Mouse (Mus musculus) embryonic fibroblast, embryonic 13.5 days (primary cell): ENCODE measurements around the gene Rbm20. TPM values are rescaled to one million over a fixed set of nuclear protein-coding genes. Genes with fewer than 3 reads are reported as not detected.

ENCODE experiments used
- H3K27ac ChIP-seq: 2 replicates; pipeline ENCODE4 v1.5.1; 2012; ENCODE audit warnings: low read length, control low read depth, inconsistent platforms; ENCODE audit not compliant: insufficient read depth
- H3K4me1 ChIP-seq: 2 replicates; pipeline ENCODE4 v1.6.1; 2011; ENCODE audit warnings: low read length; ENCODE audit not compliant: control insufficient read depth, insufficient read depth
- H3K4me3 ChIP-seq: 2 replicates; pipeline ENCODE4 v1.5.1; 2011; ENCODE audit warnings: mild to moderate bottlenecking, control low read depth, low read length; ENCODE audit not compliant: insufficient read depth
- CTCF ChIP-seq: IDR thresholded peaks from 2 replicates; pipeline ENCODE4 v1.5.1; 2011; ENCODE audit warnings: mild to moderate bottlenecking, control low read depth, low read length, moderate library complexity, borderline replicate concordance; ENCODE audit not compliant: insufficient read depth
- POLR2A ChIP-seq: IDR thresholded peaks from 2 replicates; pipeline ENCODE4 v1.6.1; 2011; ENCODE audit warnings: low read depth, mild to moderate bottlenecking, control low read depth, low read length, moderate library complexity
- polyA plus RNA-seq: library from polyadenylated mRNA; stranded (reverse); fragments of >200 nt; gene quantifications from 2 replicates; pipeline ENCODE4 v1.2.4, GENCODE M21; 2011; ENCODE audit warnings: low read depth; ENCODE audit not compliant: missing spikeins, insufficient read length

Rbm20 gene
- polyA plus RNA-seq, 1 experiment, result 2.4 TPM

- Histone ChIP-seq H3K4me1 (0 out of 2 replicates have a peak, but pooled peaks cover 2% of the 10 kb centered on the region), H3K4me3 (no peak overlapping the region), H3K27ac (no peak overlapping the region)
- TF ChIP-seq POLR2A, result no peak
- TF ChIP-seq CTCF, result no peak
Measured at GRCm38 (mm10) chr19:53670625-53671141, 6.4 kb upstream of the Rbm20 start.

GRCm38 (mm10) chr19:53671432-53671831 lies 5.7 kb upstream of the Rbm20 start:
- Histone ChIP-seq H3K4me3 (no peak overlapping the region), H3K27ac (no peak overlapping the region), H3K4me1 (0 out of 2 replicates have a peak, but pooled peaks cover 2% of the 10 kb centered on the region)
- TF ChIP-seq POLR2A, result no peak
- TF ChIP-seq CTCF, result no peak

- H3K4me3 ChIP-seq, result no peak overlapping the region
- no peak for TF ChIP-seq POLR2A
- no peak for TF ChIP-seq CTCF
- H3K4me1 ChIP-seq, result peaks cover 2% of the 10 kb centered on the region; the same call in 1 of the 2 replicates
- no peak overlapping the region for H3K27ac ChIP-seq
Measured at GRCm38 (mm10) chr19:53674131-53674925, 2.8 kb upstream of the Rbm20 start.

- no peak for TF ChIP-seq CTCF
- no peak for TF ChIP-seq POLR2A
- H3K27ac ChIP-seq, result no peak overlapping the region
- peak overlapping the region; percentile 51; the same call in 1 of the 2 replicates for H3K4me3 ChIP-seq
- peaks cover 2% of the 10 kb centered on the region; the same call in 1 of the 2 replicates for H3K4me1 ChIP-seq
Measured at GRCm38 (mm10) chr19:53676228-53676627, 878 bp upstream of the Rbm20 start.

GRCm38 (mm10) chr19:53679194-53679593 lies 2.1 kb downstream of the Rbm20 start:
- H3K27ac ChIP-seq, result no peak overlapping the region
- peaks cover 2% of the 10 kb centered on the region; the same call in 1 of the 2 replicates for H3K4me1 ChIP-seq
- H3K4me3 ChIP-seq, result no peak overlapping the region
- TF ChIP-seq CTCF (no peak), POLR2A (no peak)

GRCm38 (mm10) chr19:53679981-53680380 lies 2.9 kb downstream of the Rbm20 start:
- Histone ChIP-seq H3K4me1 (no peaks in the 10 kb centered on the region; the same call in 1 of the 2 replicates), H3K27ac (no peak overlapping the region), H3K4me3 (no peak overlapping the region)
- no peak for TF ChIP-seq CTCF
- TF ChIP-seq POLR2A, result no peak

- no peaks in the 10 kb centered on the region; the same call in 1 of the 2 replicates for H3K4me1 ChIP-seq
- H3K4me3 ChIP-seq, result no peak overlapping the region
- no peak for TF ChIP-seq CTCF
- TF ChIP-seq POLR2A, result no peak
- H3K27ac ChIP-seq, result no peak overlapping the region
Measured at GRCm38 (mm10) chr19:53682427-53682826, 5.3 kb downstream of the Rbm20 start.

- TF ChIP-seq POLR2A (no peak), CTCF (no peak)
- Histone ChIP-seq H3K27ac (no peak overlapping the region), H3K4me1 (no peaks in the 10 kb centered on the region), H3K4me3 (no peak overlapping the region)
Measured at GRCm38 (mm10) chr19:53687592-53687991, 10.5 kb downstream of the Rbm20 start.

GRCm38 (mm10) chr19:53690816-53691215 lies 13.7 kb downstream of the Rbm20 start:
- TF ChIP-seq CTCF (no peak), POLR2A (no peak)
- no peak overlapping the region for H3K27ac ChIP-seq
- H3K4me3 ChIP-seq, result no peak overlapping the region
- H3K4me1 ChIP-seq, result no peaks in the 10 kb centered on the region

- no peak for TF ChIP-seq CTCF
- TF ChIP-seq POLR2A, result no peak
- no peak overlapping the region for H3K27ac ChIP-seq
- no peaks in the 10 kb centered on the region for H3K4me1 ChIP-seq
- no peak overlapping the region for H3K4me3 ChIP-seq
Measured at GRCm38 (mm10) chr19:53694020-53694419, 16.9 kb downstream of the Rbm20 start.

GRCm38 (mm10) chr19:53696079-53696478 lies 19.0 kb downstream of the Rbm20 start:
- H3K27ac ChIP-seq, result no peak overlapping the region
- no peaks in the 10 kb centered on the region for H3K4me1 ChIP-seq
- H3K4me3 ChIP-seq, result no peak overlapping the region
- no peak for TF ChIP-seq CTCF
